In the genomic region with DNA sequence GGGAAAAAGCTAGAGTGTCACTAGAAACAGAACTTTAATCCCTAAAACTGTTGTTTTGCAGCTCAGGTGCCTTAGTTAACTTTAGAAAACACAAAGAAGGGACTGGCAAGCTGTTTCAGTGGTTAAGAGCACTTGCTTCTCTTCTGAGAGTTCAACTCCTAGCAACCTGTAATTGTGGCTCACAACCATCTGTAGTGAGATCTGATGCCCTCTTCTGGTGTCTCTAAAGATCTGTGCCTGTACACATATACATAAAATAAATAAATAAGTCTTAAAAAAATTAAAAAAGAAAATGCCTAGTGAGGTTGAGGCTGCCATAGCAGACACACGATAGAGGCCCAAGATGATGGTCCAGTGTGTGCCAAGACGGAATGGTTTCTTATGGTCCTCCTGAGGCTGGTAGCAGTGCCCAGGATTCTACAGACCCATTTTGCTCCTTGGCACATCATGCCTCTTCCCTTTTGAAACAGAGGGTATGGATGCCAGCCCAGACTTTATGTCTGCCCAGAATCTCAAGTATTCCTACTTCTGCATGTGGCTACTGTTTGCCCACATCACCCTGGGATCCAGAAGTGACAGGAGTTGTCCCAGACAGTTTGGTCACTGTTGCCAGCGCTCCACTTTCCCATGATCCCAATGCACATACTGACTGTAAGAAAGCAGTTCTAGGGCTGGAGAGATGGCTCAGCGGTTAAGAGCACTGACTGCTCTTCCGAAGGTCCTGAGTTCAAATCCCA, we compare ENCODE assay signal across 26 mouse cellular contexts. TPM values are rescaled to one million over a fixed set of nuclear protein-coding genes. Genes with fewer than 3 reads are reported as not detected.
DNase-seq lines count a peak whose midpoint lies in the region; ATAC-seq and TF ChIP-seq lines count a peak whose summit lies in the region.
"Had no signal": no experiment of that assay in that cellular context is flagged by ENCODE, and none has a peak within 500 bp of the region (broad histone marks: within the 10 kb centered on the region; RNA-seq: fewer than 3 reads in every experiment).

No protein-coding gene starts in this region.

- no peak for TF ChIP-seq POLR2A in MEL (IDR thresholded peaks at IDR 0.05; ENCODE audit: control insufficient read depth in 1 of 2, insufficient read depth in 1 of 2, low read depth in 1 of 2, low read length in 2 of 2, poor library complexity in 1 of 2)

- no peaks in the 10 kb centered on the region for H3K9me3 ChIP-seq in forebrain, postnatal 0 days (ENCODE audit: low read length)
- H3K9me3 ChIP-seq in forebrain, embryonic 16.5 days (ENCODE audit: control insufficient read depth, low read length) = no peaks in the 10 kb centered on the region
- no peaks in the 10 kb centered on the region for H3K9me3 ChIP-seq in hindbrain, postnatal 0 days (ENCODE audit: low read length)
- no peaks in the 10 kb centered on the region for H3K9me3 ChIP-seq in hindbrain, embryonic 13.5 days
- no peaks in the 10 kb centered on the region for H3K9me3 ChIP-seq in liver, postnatal 0 days (ENCODE audit: low read length)
- H3K9me3 ChIP-seq in liver, embryonic 11.5 days (ENCODE audit: control insufficient read depth, low read length) = no peaks in the 10 kb centered on the region
- no peaks in the 10 kb centered on the region for H3K9me3 ChIP-seq in MEL (replicated peaks; ENCODE audit: insufficient read depth, low read length)
- H3K9me3 ChIP-seq: forebrain, embryonic 10.5 days; heart, embryonic 13.5 days; hindbrain, embryonic 12.5 days; kidney, embryonic 15.5 days; limb, embryonic 12.5 days; liver, embryonic 12.5 days; stomach, embryonic 15.5 days had no signal

- TF ChIP-seq EP300 in liver, postnatal 0 days (IDR thresholded peaks at IDR 0.05; ENCODE audit: low read depth) = no peak
- no peak for TF ChIP-seq EP300 in MEL (IDR thresholded peaks at IDR 0.05; ENCODE audit: low read depth in 1 of 2, low read length in 2 of 2)

- H3K36me3 ChIP-seq in forebrain, postnatal 0 days (ENCODE audit: insufficient read depth) = peaks cover 8% of the 10 kb centered on the region; the same call in 1 of the 2 replicates
- no peaks in the 10 kb centered on the region for H3K36me3 ChIP-seq in forebrain, embryonic 16.5 days (ENCODE audit: control insufficient read depth, insufficient read depth)
- no peaks in the 10 kb centered on the region for H3K36me3 ChIP-seq in hindbrain, postnatal 0 days (ENCODE audit: insufficient read depth, low read length)
- H3K36me3 ChIP-seq in hindbrain, embryonic 13.5 days = peaks cover 8% of the 10 kb centered on the region; the same call in 1 of the 2 replicates
- 0 out of 2 replicates have a peak, but pooled peaks cover 2% of the 10 kb centered on the region for H3K36me3 ChIP-seq in liver, postnatal 0 days (replicated peaks; ENCODE audit: insufficient read depth, low read length)
- no peaks in the 10 kb centered on the region for H3K36me3 ChIP-seq in liver, embryonic 11.5 days (ENCODE audit: control insufficient read depth, insufficient read depth, low read length)
- H3K36me3 ChIP-seq in MEL (ENCODE audit: control insufficient read depth in 1 of 2, insufficient read depth in 2 of 2, low read length in 2 of 2) = no peaks in the 10 kb centered on the region
- H3K36me3 ChIP-seq: forebrain, embryonic 10.5 days; heart, embryonic 13.5 days; hindbrain, embryonic 12.5 days; kidney, embryonic 15.5 days; limb, embryonic 12.5 days; stomach, embryonic 15.5 days had no signal

- peak; percentile 31 for TF ChIP-seq RAD21 in MEL (IDR thresholded peaks at IDR 0.05; ENCODE audit: low read depth, low read length)

- 81% methylated on average over 5 of the region's 5 CpGs for WGBS in forebrain, postnatal 0 days
- 93% methylated on average over 5 of the region's 5 CpGs for WGBS in forebrain, embryonic 16.5 days
- WGBS in hindbrain, postnatal 0 days = 85% methylated on average over 5 of the region's 5 CpGs
- WGBS in hindbrain, embryonic 13.5 days = 91% methylated on average over 5 of the region's 5 CpGs
- WGBS in liver, postnatal 0 days (ENCODE audit: insufficient replicate concordance) = 80% methylated on average over 5 of the region's 5 CpGs
- 83% methylated on average over 5 of the region's 5 CpGs for WGBS in liver, embryonic 11.5 days

- ATAC-seq in forebrain, postnatal 0 days = peak; percentile 45
- no peak for ATAC-seq in forebrain, embryonic 16.5 days
- ATAC-seq in hindbrain, postnatal 0 days = peak; percentile 63; the same call in 1 of the 2 replicates
- ATAC-seq in hindbrain, embryonic 13.5 days (ENCODE audit: low FRiP score) = no peak
- ATAC-seq in liver, postnatal 0 days = no peak
- ATAC-seq in liver, embryonic 11.5 days (replicated peaks; ENCODE audit: low FRiP score) = no peak
- ATAC-seq: CD4-positive, CD25-positive, alpha-beta regulatory T cell, adult 4 months; intestine, embryonic 16.5 days; liver, embryonic 12.5 days; midbrain, embryonic 16.5 days; Patski had no signal

- no peak overlapping the region for H3K4me2 ChIP-seq in forebrain, postnatal 0 days (ENCODE audit: low read depth)
- H3K4me2 ChIP-seq in forebrain, embryonic 16.5 days (ENCODE audit: low read length) = no peak overlapping the region
- H3K4me2 ChIP-seq in hindbrain, postnatal 0 days (ENCODE audit: low read depth, low read length) = no peak overlapping the region
- H3K4me2 ChIP-seq in hindbrain, embryonic 13.5 days = no peak overlapping the region
- H3K4me2 ChIP-seq in liver, postnatal 0 days (ENCODE audit: low read depth, low read length) = no peak overlapping the region
- no peak overlapping the region for H3K4me2 ChIP-seq in liver, embryonic 11.5 days
- H3K4me2 ChIP-seq: heart, embryonic 13.5 days; hindbrain, embryonic 12.5 days; kidney, embryonic 15.5 days; limb, embryonic 12.5 days; liver, embryonic 12.5 days; stomach, embryonic 15.5 days had no signal

- no peak overlapping the region for H3K27ac ChIP-seq in forebrain, postnatal 0 days (ENCODE audit: low read depth, low read length)
- no peak overlapping the region for H3K27ac ChIP-seq in forebrain, embryonic 16.5 days (ENCODE audit: low read length)
- H3K27ac ChIP-seq in hindbrain, postnatal 0 days = no peak overlapping the region
- no peak overlapping the region for H3K27ac ChIP-seq in hindbrain, embryonic 13.5 days
- H3K27ac ChIP-seq in liver, postnatal 0 days (ENCODE audit: low read depth) = no peak overlapping the region
- no peak overlapping the region for H3K27ac ChIP-seq in liver, embryonic 11.5 days (ENCODE audit: low read depth, low read length)
- no peak overlapping the region for H3K27ac ChIP-seq in MEL (ENCODE audit: control insufficient read depth, low read depth, low read length)
- H3K27ac ChIP-seq: forebrain, embryonic 10.5 days; heart, embryonic 13.5 days; hindbrain, embryonic 12.5 days; kidney, embryonic 15.5 days; limb, embryonic 12.5 days; liver, embryonic 12.5 days; macrophage; stomach, embryonic 15.5 days had no signal

- no peak overlapping the region for H3K4me3 ChIP-seq in forebrain, postnatal 0 days (ENCODE audit: low read depth, low read length)
- H3K4me3 ChIP-seq in forebrain, embryonic 16.5 days (replicated peaks; ENCODE audit: low read length) = no peak overlapping the region
- no peak overlapping the region for H3K4me3 ChIP-seq in hindbrain, postnatal 0 days (ENCODE audit: low read length)
- no peak overlapping the region for H3K4me3 ChIP-seq in hindbrain, embryonic 13.5 days
- no peak overlapping the region for H3K4me3 ChIP-seq in liver, postnatal 0 days (ENCODE audit: low read depth, low read length)
- H3K4me3 ChIP-seq in liver, embryonic 11.5 days (ENCODE audit: low read depth, low read length) = no peak overlapping the region
- H3K4me3 ChIP-seq in MEL (ENCODE audit: control insufficient read depth in 1 of 2, insufficient read depth in 1 of 2, low read depth in 2 of 2, low read length in 2 of 2) = no peak overlapping the region
- H3K4me3 ChIP-seq: forebrain, embryonic 10.5 days; heart, embryonic 13.5 days; hindbrain, embryonic 12.5 days; kidney, embryonic 15.5 days; limb, embryonic 12.5 days; liver, embryonic 12.5 days; stomach, embryonic 15.5 days had no signal

- H3K79me2 ChIP-seq in MEL (ENCODE audit: control insufficient read depth, insufficient read depth, low read length, poor library complexity) = no peaks in the 10 kb centered on the region

- no peak overlapping the region for H3K9ac ChIP-seq in forebrain, postnatal 0 days
- no peak overlapping the region for H3K9ac ChIP-seq in forebrain, embryonic 16.5 days (replicated peaks; ENCODE audit: low read depth, low read length)
- no peak overlapping the region for H3K9ac ChIP-seq in hindbrain, postnatal 0 days (replicated peaks; ENCODE audit: low read length)
- no peak overlapping the region for H3K9ac ChIP-seq in hindbrain, embryonic 13.5 days
- no peak overlapping the region for H3K9ac ChIP-seq in liver, postnatal 0 days (replicated peaks)
- H3K9ac ChIP-seq in liver, embryonic 11.5 days (ENCODE audit: low read depth, low read length) = no peak overlapping the region
- no peak overlapping the region for H3K9ac ChIP-seq in MEL (ENCODE audit: control insufficient read depth, low read depth, low read length, poor library complexity, severe bottlenecking)
- H3K9ac ChIP-seq: heart, embryonic 13.5 days; hindbrain, embryonic 12.5 days; kidney, embryonic 15.5 days; limb, embryonic 12.5 days; liver, embryonic 12.5 days; stomach, embryonic 15.5 days had no signal

- no peaks in the 10 kb centered on the region for H3K27me3 ChIP-seq in forebrain, postnatal 0 days (ENCODE audit: insufficient read depth, low read length)
- no peaks in the 10 kb centered on the region for H3K27me3 ChIP-seq in forebrain, embryonic 16.5 days (replicated peaks; ENCODE audit: control insufficient read depth, insufficient read depth, low read length)
- H3K27me3 ChIP-seq in hindbrain, postnatal 0 days (ENCODE audit: insufficient read depth, low read length) = no peaks in the 10 kb centered on the region
- H3K27me3 ChIP-seq in hindbrain, embryonic 13.5 days = no peaks in the 10 kb centered on the region
- no peaks in the 10 kb centered on the region for H3K27me3 ChIP-seq in liver, postnatal 0 days (ENCODE audit: insufficient read depth, low read length)
- H3K27me3 ChIP-seq in liver, embryonic 11.5 days (replicated peaks; ENCODE audit: control insufficient read depth, insufficient read depth, low read length) = no peaks in the 10 kb centered on the region
- H3K27me3 ChIP-seq in MEL (ENCODE audit: control insufficient read depth in 1 of 2, insufficient read depth in 2 of 2, low read length in 2 of 2) = no peaks in the 10 kb centered on the region; a peak in 1 of 4 replicates
- H3K27me3 ChIP-seq: heart, embryonic 13.5 days; hindbrain, embryonic 12.5 days; kidney, embryonic 15.5 days; limb, embryonic 12.5 days; liver, embryonic 12.5 days; Patski; stomach, embryonic 15.5 days had no signal

- no peaks in the 10 kb centered on the region for H3K4me1 ChIP-seq in forebrain, postnatal 0 days (ENCODE audit: insufficient read depth)
- H3K4me1 ChIP-seq in forebrain, embryonic 16.5 days (replicated peaks; ENCODE audit: control insufficient read depth, insufficient read depth, low read length) = no peaks in the 10 kb centered on the region
- H3K4me1 ChIP-seq in hindbrain, postnatal 0 days (ENCODE audit: insufficient read depth, low read length) = no peaks in the 10 kb centered on the region
- H3K4me1 ChIP-seq in hindbrain, embryonic 13.5 days (replicated peaks) = no peaks in the 10 kb centered on the region
- no peaks in the 10 kb centered on the region for H3K4me1 ChIP-seq in liver, postnatal 0 days (ENCODE audit: insufficient read depth)
- H3K4me1 ChIP-seq in liver, embryonic 11.5 days (replicated peaks; ENCODE audit: control insufficient read depth, insufficient read depth, low read length) = no peaks in the 10 kb centered on the region
- no peaks in the 10 kb centered on the region for H3K4me1 ChIP-seq in MEL (ENCODE audit: control insufficient read depth in 1 of 2, insufficient read depth in 2 of 2, low read length in 2 of 2)
- H3K4me1 ChIP-seq: forebrain, embryonic 10.5 days; hindbrain, embryonic 12.5 days; kidney, embryonic 15.5 days; liver, embryonic 12.5 days; stomach, embryonic 15.5 days had no signal

- no peak for DNase-seq in forebrain, postnatal 0 days
- DNase-seq in hindbrain, postnatal 0 days (ENCODE audit: low spot score) = peak; percentile 44
- DNase-seq in liver, postnatal 0 days = no peak
- DNase-seq in liver, embryonic 11.5 days (ENCODE audit: low spot score) = no peak
- DNase-seq in MEL (ENCODE audit: low read depth, low spot score) = peak; percentile 34
- DNase-seq in urinary bladder, adult 2 months (ENCODE audit: low spot score) = no peak
- DNase-seq: adrenal gland, postnatal 36 days; cerebellum, adult 11-12 months; cerebellum, postnatal 14 days; lung, adult 2 months; right cerebral cortex, postnatal 4 days; thymus, adult 2 months had no signal

- peak; percentile 33; the same call in 1 of the 2 replicates for TF ChIP-seq CTCF in forebrain, postnatal 0 days (IDR thresholded peaks at IDR 0.05; ENCODE audit: low read depth)
- peak; percentile 16; the same call in 1 of the 2 replicates for TF ChIP-seq CTCF in hindbrain, postnatal 0 days (IDR thresholded peaks at IDR 0.05; ENCODE audit: low read depth)
- peak; percentile 24; the same call in 1 of the 2 replicates for TF ChIP-seq CTCF in liver, postnatal 0 days (IDR thresholded peaks at IDR 0.05; ENCODE audit: low read depth)
- TF ChIP-seq CTCF in MEL (IDR thresholded peaks at IDR 0.05 in 2 of 3, conservative IDR thresholded peaks at IDR 0.05 in 1 of 3; ENCODE audit: control insufficient read depth in 1 of 3, insufficient read depth in 1 of 3, low read depth in 2 of 3, low read length in 3 of 3, poor library complexity in 1 of 3, severe bottlenecking in 1 of 3) = peak in 1 of 3 experiments; percentile 34; a peak in 2 of 6 replicates

RNA-seq across cellular contexts. Expression of a gene that starts 10.5 kb away (rescaled TPM):
- total RNA-seq in forebrain, postnatal 0 days (2014; rRNA removed) = 67.3 and 82.1 TPM in 2 replicates
- 61.0 and 63.5 TPM in 2 replicates for polyA plus RNA-seq in forebrain, postnatal 0 days (2015; fragmentation: Nextera tagmentation; extraction: Ambion mirVana)
- 15.8 and 29.0 TPM in 2 replicates for polyA plus RNA-seq in forebrain, embryonic 16.5 days (2015; fragmentation: Nextera tagmentation; extraction: Ambion mirVana)
- 114 and 153 TPM in 2 replicates for total RNA-seq in hindbrain, postnatal 0 days (2014; rRNA removed)
- 77.4 and 88.0 TPM in 2 replicates for polyA plus RNA-seq in hindbrain, postnatal 0 days (2015; fragmentation: Nextera tagmentation; extraction: Ambion mirVana)
- 30.3 and 34.1 TPM in 2 replicates for polyA plus RNA-seq in hindbrain, embryonic 13.5 days (2015; fragmentation: Nextera tagmentation; extraction: Ambion mirVana)
- polyA plus RNA-seq in liver, postnatal 0 days (2015; fragmentation: Nextera tagmentation; extraction: Ambion mirVana) = 18.7 and 22.8 TPM in 2 replicates
- polyA plus RNA-seq in liver, embryonic 11.5 days (2014; fragmentation: Nextera tagmentation; extraction: Ambion mirVana) = 5.4 and 8.2 TPM in 2 replicates
- not detected in 2 replicates for total RNA-seq in MEL (2012; rRNA removed)
- 1 to 10 TPM in 1 of 2 experiments, not detected in 1; 1.4 TPM for polyA plus RNA-seq in MEL (2012; ENCODE audit: insufficient read depth in 1 of 2, insufficient read length in 2 of 2, low read depth in 1 of 2, low replicate concordance in 2 of 2, missing spikeins in 1 of 2)
- 14.0 and 15.0 TPM in 2 replicates for polyA plus RNA-seq in urinary bladder, adult 2 months (2012; rRNA removed)
- polyA plus RNA-seq: macrophage had no signal

RNA-seq across cellular contexts. Expression of a gene that starts 13.7 kb away (rescaled TPM):
- 4.5 and 5.3 TPM in 2 replicates for total RNA-seq in forebrain, postnatal 0 days (2014; rRNA removed)
- polyA plus RNA-seq in forebrain, postnatal 0 days (2015; fragmentation: Nextera tagmentation; extraction: Ambion mirVana) = 11.7 and 13.2 TPM in 2 replicates
- polyA plus RNA-seq in forebrain, embryonic 16.5 days (2015; fragmentation: Nextera tagmentation; extraction: Ambion mirVana) = 6.3 and 7.7 TPM in 2 replicates
- total RNA-seq in hindbrain, postnatal 0 days (2014; rRNA removed) = 3.0 and 14.6 TPM in 2 replicates
- 16.5 and 17.4 TPM in 2 replicates for polyA plus RNA-seq in hindbrain, postnatal 0 days (2015; fragmentation: Nextera tagmentation; extraction: Ambion mirVana)
- polyA plus RNA-seq in hindbrain, embryonic 13.5 days (2015; fragmentation: Nextera tagmentation; extraction: Ambion mirVana) = 8.7 and 9.1 TPM in 2 replicates
- polyA plus RNA-seq in liver, postnatal 0 days (2015; fragmentation: Nextera tagmentation; extraction: Ambion mirVana) = 56.9 and 57.7 TPM in 2 replicates
- 58.6 and 60.2 TPM in 2 replicates for polyA plus RNA-seq in liver, embryonic 11.5 days (2014; fragmentation: Nextera tagmentation; extraction: Ambion mirVana)
- 268 and 308 TPM in 2 replicates for total RNA-seq in MEL (2012; rRNA removed)
- polyA plus RNA-seq in MEL (2012; ENCODE audit: insufficient read depth in 1 of 2, insufficient read length in 2 of 2, low read depth in 1 of 2, low replicate concordance in 2 of 2, missing spikeins in 1 of 2) = 100 to 1,000 TPM in 1 of 2 experiments, not detected in 1; 461 TPM
- polyA plus RNA-seq in urinary bladder, adult 2 months (2012; rRNA removed) = 38.4 and 38.9 TPM in 2 replicates

RNA-seq across cellular contexts. Expression of a gene that starts 21.7 kb away (rescaled TPM):
- total RNA-seq in forebrain, postnatal 0 days (2014; rRNA removed) = 10.0 and 11.3 TPM in 2 replicates
- polyA plus RNA-seq in forebrain, postnatal 0 days (2015; fragmentation: Nextera tagmentation; extraction: Ambion mirVana) = 9.6 and 10.0 TPM in 2 replicates
- 13.5 and 20.5 TPM in 2 replicates for polyA plus RNA-seq in forebrain, embryonic 16.5 days (2015; fragmentation: Nextera tagmentation; extraction: Ambion mirVana)
- 8.1 and 9.3 TPM in 2 replicates for total RNA-seq in hindbrain, postnatal 0 days (2014; rRNA removed)
- polyA plus RNA-seq in hindbrain, postnatal 0 days (2015; fragmentation: Nextera tagmentation; extraction: Ambion mirVana) = 10.3 and 10.5 TPM in 2 replicates
- 23.6 and 30.2 TPM in 2 replicates for polyA plus RNA-seq in hindbrain, embryonic 13.5 days (2015; fragmentation: Nextera tagmentation; extraction: Ambion mirVana)
- 25.3 and 30.9 TPM in 2 replicates for polyA plus RNA-seq in liver, postnatal 0 days (2015; fragmentation: Nextera tagmentation; extraction: Ambion mirVana)
- 89.5 and 95.1 TPM in 2 replicates for polyA plus RNA-seq in liver, embryonic 11.5 days (2014; fragmentation: Nextera tagmentation; extraction: Ambion mirVana)
- total RNA-seq in MEL (2012; rRNA removed) = 1.3 and 1.5 TPM in 2 replicates
- 1 to 10 TPM in 1 of 2 experiments, not detected in 1; 2.0 TPM for polyA plus RNA-seq in MEL (2012; ENCODE audit: insufficient read depth in 1 of 2, insufficient read length in 2 of 2, low read depth in 1 of 2, low replicate concordance in 2 of 2, missing spikeins in 1 of 2)
- 59.2 and 104 TPM in 2 replicates for polyA plus RNA-seq in urinary bladder, adult 2 months (2012; rRNA removed)

RNA-seq across cellular contexts. Expression of a gene that starts 25.3 kb away (rescaled TPM):
- total RNA-seq in forebrain, postnatal 0 days (2014; rRNA removed) = 23.7 and 42.7 TPM in 2 replicates
- polyA plus RNA-seq in forebrain, postnatal 0 days (2015; fragmentation: Nextera tagmentation; extraction: Ambion mirVana) = 65.1 and 77.0 TPM in 2 replicates
- 135 and 140 TPM in 2 replicates for polyA plus RNA-seq in forebrain, embryonic 16.5 days (2015; fragmentation: Nextera tagmentation; extraction: Ambion mirVana)
- total RNA-seq in hindbrain, postnatal 0 days (2014; rRNA removed) = 43.7 and 49.6 TPM in 2 replicates
- 104 and 106 TPM in 2 replicates for polyA plus RNA-seq in hindbrain, postnatal 0 days (2015; fragmentation: Nextera tagmentation; extraction: Ambion mirVana)
- polyA plus RNA-seq in hindbrain, embryonic 13.5 days (2015; fragmentation: Nextera tagmentation; extraction: Ambion mirVana) = 110 and 112 TPM in 2 replicates
- polyA plus RNA-seq in liver, postnatal 0 days (2015; fragmentation: Nextera tagmentation; extraction: Ambion mirVana) = 79.2 and 80.6 TPM in 2 replicates
- polyA plus RNA-seq in liver, embryonic 11.5 days (2014; fragmentation: Nextera tagmentation; extraction: Ambion mirVana) = 111 and 118 TPM in 2 replicates
- 141 and 143 TPM in 2 replicates for total RNA-seq in MEL (2012; rRNA removed)
- 100 to 1,000 TPM in 1 of 2 experiments, not detected in 1; 247 TPM for polyA plus RNA-seq in MEL (2012; ENCODE audit: insufficient read depth in 1 of 2, insufficient read length in 2 of 2, low read depth in 1 of 2, low replicate concordance in 2 of 2, missing spikeins in 1 of 2)
- polyA plus RNA-seq in urinary bladder, adult 2 months (2012; rRNA removed) = 166 and 214 TPM in 2 replicates

RNA-seq across cellular contexts. Expression of a gene that starts 27.3 kb away (rescaled TPM):
- 116 and 130 TPM in 2 replicates for total RNA-seq in forebrain, postnatal 0 days (2014; rRNA removed)
- polyA plus RNA-seq in forebrain, postnatal 0 days (2015; fragmentation: Nextera tagmentation; extraction: Ambion mirVana) = 190 and 236 TPM in 2 replicates
- polyA plus RNA-seq in forebrain, embryonic 16.5 days (2015; fragmentation: Nextera tagmentation; extraction: Ambion mirVana) = 216 and 217 TPM in 2 replicates
- total RNA-seq in hindbrain, postnatal 0 days (2014; rRNA removed) = 109 and 179 TPM in 2 replicates
- 224 and 236 TPM in 2 replicates for polyA plus RNA-seq in hindbrain, postnatal 0 days (2015; fragmentation: Nextera tagmentation; extraction: Ambion mirVana)
- 272 and 289 TPM in 2 replicates for polyA plus RNA-seq in hindbrain, embryonic 13.5 days (2015; fragmentation: Nextera tagmentation; extraction: Ambion mirVana)
- 263 and 277 TPM in 2 replicates for polyA plus RNA-seq in liver, postnatal 0 days (2015; fragmentation: Nextera tagmentation; extraction: Ambion mirVana)
- 467 and 501 TPM in 2 replicates for polyA plus RNA-seq in liver, embryonic 11.5 days (2014; fragmentation: Nextera tagmentation; extraction: Ambion mirVana)
- 296 and 321 TPM in 2 replicates for total RNA-seq in MEL (2012; rRNA removed)
- polyA plus RNA-seq in MEL (2012; ENCODE audit: insufficient read depth in 1 of 2, insufficient read length in 2 of 2, low read depth in 1 of 2, low replicate concordance in 2 of 2, missing spikeins in 1 of 2) = 100 to 1,000 TPM; 220 to 478 TPM
- 268 and 335 TPM in 2 replicates for polyA plus RNA-seq in urinary bladder, adult 2 months (2012; rRNA removed)

Comparison
In these comparisons a context has a peak if more than half of its experiments do, and no peak if none do; other contexts are left out.
1. ATAC-seq: peak in forebrain, postnatal 0 days (single experiment) and hindbrain, postnatal 0 days (single experiment); none in forebrain, embryonic 16.5 days (single experiment), hindbrain, embryonic 13.5 days (single experiment), liver, postnatal 0 days (single experiment) and liver, embryonic 11.5 days (single experiment).
2. DNase-seq: peak in hindbrain, postnatal 0 days (single experiment) and MEL (single experiment); none in forebrain, postnatal 0 days (single experiment), liver, postnatal 0 days (single experiment), liver, embryonic 11.5 days (single experiment) and urinary bladder, adult 2 months (single experiment).